Mouse (Mus musculus): ENCODE measurements around the gene Zgrf1.

Gene Zgrf1

GRCm38 (mm10) chr3:127552973-127553719 lies at the start of gene Zgrf1, which contains the start of gene Larp7:
Zgrf1 (plus strand) TSS chr3:127553489.
Larp7 (minus strand) TSS chr3:127553349.
- DNase-seq (ENCODE audit: low read depth, low spot score) = peak; percentile 98

GRCm38 (mm10) chr3:127507878-127508783 lies 45.2 kb upstream of the Zgrf1 start:
- no peak for DNase-seq (ENCODE audit: low read depth, low spot score)

- DNase-seq (ENCODE audit: low read depth, low spot score) = no peak
Observed at GRCm38 (mm10) chr3:127511786-127512746, 41.2 kb upstream of the Zgrf1 start.

GRCm38 (mm10) chr3:127512794-127513335 lies 40.4 kb upstream of the Zgrf1 start:
- no peak for DNase-seq (ENCODE audit: low read depth, low spot score)

GRCm38 (mm10) chr3:127513699-127514098 lies 39.6 kb upstream of the Zgrf1 start:
- no peak for DNase-seq (ENCODE audit: low read depth, low spot score)

- DNase-seq (ENCODE audit: low read depth, low spot score) = no peak
Observed at GRCm38 (mm10) chr3:127515251-127515650, 38.0 kb upstream of the Zgrf1 start.

GRCm38 (mm10) chr3:127520300-127520699 lies 33.0 kb upstream of the Zgrf1 start:
- no peak for DNase-seq (ENCODE audit: low read depth, low spot score)

- no peak for DNase-seq (ENCODE audit: low read depth, low spot score)
Observed at GRCm38 (mm10) chr3:127521156-127521555, 32.1 kb upstream of the Zgrf1 start.

- DNase-seq (ENCODE audit: low read depth, low spot score) = no peak
Observed at GRCm38 (mm10) chr3:127525188-127525819, 28.0 kb upstream of the Zgrf1 start.

GRCm38 (mm10) chr3:127527465-127528034 lies 25.7 kb upstream of the Zgrf1 start:
- no peak for DNase-seq (ENCODE audit: low read depth, low spot score)

GRCm38 (mm10) chr3:127529210-127529609 lies 24.1 kb upstream of the Zgrf1 start:
- no peak for DNase-seq (ENCODE audit: low read depth, low spot score)

- DNase-seq (ENCODE audit: low read depth, low spot score) = no peak
Observed at GRCm38 (mm10) chr3:127529824-127530223, 23.5 kb upstream of the Zgrf1 start.

- no peak for DNase-seq (ENCODE audit: low read depth, low spot score)
Observed at GRCm38 (mm10) chr3:127530293-127530692, 23.0 kb upstream of the Zgrf1 start.

- no peak for DNase-seq (ENCODE audit: low read depth, low spot score)
Observed at GRCm38 (mm10) chr3:127539193-127539592, 14.1 kb upstream of the Zgrf1 start.

- DNase-seq (ENCODE audit: low read depth, low spot score) = no peak
Observed at GRCm38 (mm10) chr3:127543976-127544375, 9.3 kb upstream of the Zgrf1 start.

GRCm38 (mm10) chr3:127544610-127545121 lies 8.6 kb upstream of the Zgrf1 start:
- DNase-seq (ENCODE audit: low read depth, low spot score) = no peak

- no peak for DNase-seq (ENCODE audit: low read depth, low spot score)
Observed at GRCm38 (mm10) chr3:127547882-127548281, 5.4 kb upstream of the Zgrf1 start.

- no peak for DNase-seq (ENCODE audit: low read depth, low spot score)
Observed at GRCm38 (mm10) chr3:127552434-127552972, 786 bp upstream of the Zgrf1 start.

GRCm38 (mm10) chr3:127553720-127554043 lies 393 bp downstream of the Zgrf1 start:
- DNase-seq (ENCODE audit: low read depth, low spot score) = no peak

- no peak for DNase-seq (ENCODE audit: low read depth, low spot score)
Observed at GRCm38 (mm10) chr3:127554723-127555122, 1.4 kb downstream of the Zgrf1 start.
